Mouse (Mus musculus): ENCODE measurements around the gene Samd4b.
"Not testable (repeated sequence)": the region's sequence is repeated elsewhere in the genome, so short reads cannot be mapped to it uniquely, and the experiment has no call there.

The Samd4b gene

DNA sequence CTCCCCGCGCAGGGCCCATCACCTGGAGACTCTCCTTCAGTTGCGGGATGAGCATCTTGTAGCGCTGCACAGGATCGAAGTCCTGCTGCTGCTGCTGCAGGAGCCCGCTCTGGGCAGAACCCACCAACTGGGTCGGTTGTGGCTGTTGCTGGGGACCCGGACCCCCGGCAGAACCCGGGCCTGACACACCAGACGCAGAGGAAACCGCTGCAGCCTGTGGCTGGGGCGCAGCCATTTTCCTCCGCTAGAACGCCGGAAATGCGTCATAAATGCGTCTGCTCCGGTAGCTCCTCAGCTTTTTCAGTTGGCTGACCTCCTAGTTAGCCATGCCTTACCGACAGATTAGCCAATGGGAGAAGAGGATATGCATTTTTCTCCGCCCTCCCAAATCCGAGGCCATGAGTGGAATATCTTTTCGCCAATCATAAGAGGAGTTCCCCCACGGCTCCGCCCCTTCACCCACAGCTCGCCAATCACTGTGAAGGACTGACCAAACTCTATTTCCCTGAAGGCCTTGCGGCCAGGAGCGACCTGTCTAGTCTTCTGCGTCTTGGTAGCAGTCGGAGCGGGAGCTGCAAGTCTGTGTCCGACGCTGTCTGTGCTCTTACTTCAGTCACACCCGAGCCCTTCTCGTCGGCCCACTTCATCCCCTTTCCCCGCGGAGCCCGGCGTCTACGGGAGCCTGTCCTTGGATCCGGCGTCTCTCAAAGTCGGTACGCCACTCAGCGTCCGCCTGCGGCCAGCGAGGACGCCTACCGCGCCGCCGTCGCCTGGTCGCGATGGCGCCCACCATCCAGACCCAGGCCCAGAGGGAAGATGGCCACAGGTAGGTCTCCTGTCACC, 205.3 kb downstream of the Samd4b start, which contains the start of the genes Med29 and Paf1:
Gene Med29, minus strand, starts transcription at position 280 of the 843 bp plus-strand sequence.
Gene Paf1, plus strand, starts transcription at position 523 of the 843 bp plus-strand sequence.
- peak; percentile 95 for DNase-seq

DNA sequence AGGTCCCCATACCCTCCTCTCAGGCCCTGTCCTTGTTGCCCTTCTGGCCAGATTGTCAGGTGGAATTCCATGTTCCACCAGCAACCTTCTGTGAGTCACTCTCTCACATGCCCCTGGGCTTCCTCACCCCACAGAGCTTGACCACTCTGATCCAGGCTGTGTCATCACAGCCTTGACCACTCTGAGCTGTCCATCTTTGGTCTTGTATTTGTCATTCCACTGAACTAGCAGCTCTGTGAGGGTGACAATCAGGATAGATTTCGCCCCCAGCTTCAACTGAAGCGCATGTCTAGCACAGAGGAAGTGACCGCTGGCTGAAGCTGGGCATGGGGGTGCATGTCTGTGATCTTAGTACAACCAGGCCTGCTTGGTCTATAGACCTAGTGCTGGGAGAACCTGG, 207.6 kb downstream of the Samd4b start:
- no peak for DNase-seq

DNA sequence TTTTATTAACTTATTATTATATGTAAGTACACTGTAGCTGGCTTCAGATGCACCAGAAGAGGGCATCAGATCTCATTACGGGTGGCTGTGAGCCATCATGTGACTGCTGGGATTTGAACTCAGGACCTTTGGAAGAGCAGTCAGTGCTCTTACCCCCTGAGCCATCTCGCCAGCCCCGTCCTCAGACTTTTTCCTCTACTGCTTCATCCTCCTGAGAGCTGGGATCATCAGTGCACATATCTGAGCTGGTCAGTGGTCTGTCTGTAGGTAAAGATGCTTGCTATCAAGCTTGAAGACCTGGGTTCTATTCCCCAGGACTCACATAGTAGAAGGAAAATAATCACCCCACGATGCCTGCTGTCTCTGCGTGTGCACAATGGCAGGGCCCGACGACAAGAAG, 210.6 kb downstream of the Samd4b start:
- not testable (repeated sequence) for DNase-seq

DNA sequence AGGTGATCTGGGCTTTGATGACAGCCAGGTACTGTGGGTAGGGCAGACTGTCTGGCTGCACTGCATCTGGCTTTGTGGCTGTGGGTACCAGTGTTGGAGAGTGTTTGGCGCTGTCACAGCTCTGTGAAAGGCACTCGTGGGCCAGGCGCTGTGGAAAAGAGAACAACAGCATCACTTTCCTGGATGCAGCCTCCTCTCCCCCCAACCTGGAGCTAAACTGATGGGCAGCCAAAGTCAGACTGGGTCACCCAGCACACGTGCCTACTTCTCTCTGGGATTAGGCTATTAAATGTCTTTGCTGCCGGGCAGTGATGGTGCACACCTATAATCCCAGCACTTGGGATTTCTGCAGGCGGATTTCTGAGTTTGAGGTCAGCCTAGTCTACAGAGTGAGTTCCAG, 211.1 kb downstream of the Samd4b start:
- DNase-seq = not testable (repeated sequence)

DNA sequence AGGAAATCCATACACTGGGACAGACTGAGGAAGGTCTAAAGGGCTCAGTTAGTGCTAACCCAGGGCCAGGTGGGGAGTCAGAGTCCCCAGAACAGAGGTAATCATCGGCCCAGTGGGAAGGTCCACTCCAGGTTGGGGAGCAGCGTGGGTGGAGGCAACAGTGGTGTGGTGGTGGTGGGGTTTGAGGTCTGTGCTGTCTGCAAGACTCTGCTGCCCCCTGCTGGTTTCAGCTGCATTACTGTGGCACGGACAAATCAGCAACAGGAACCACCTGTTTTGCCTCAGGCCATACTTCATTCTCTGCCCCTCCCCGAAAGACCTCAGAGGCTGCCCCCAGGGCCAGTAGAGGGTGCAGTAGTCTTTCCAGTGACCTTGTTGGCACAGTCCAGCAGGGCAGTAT, 211.5 kb downstream of the Samd4b start:
- peak; percentile 94 for DNase-seq

DNA sequence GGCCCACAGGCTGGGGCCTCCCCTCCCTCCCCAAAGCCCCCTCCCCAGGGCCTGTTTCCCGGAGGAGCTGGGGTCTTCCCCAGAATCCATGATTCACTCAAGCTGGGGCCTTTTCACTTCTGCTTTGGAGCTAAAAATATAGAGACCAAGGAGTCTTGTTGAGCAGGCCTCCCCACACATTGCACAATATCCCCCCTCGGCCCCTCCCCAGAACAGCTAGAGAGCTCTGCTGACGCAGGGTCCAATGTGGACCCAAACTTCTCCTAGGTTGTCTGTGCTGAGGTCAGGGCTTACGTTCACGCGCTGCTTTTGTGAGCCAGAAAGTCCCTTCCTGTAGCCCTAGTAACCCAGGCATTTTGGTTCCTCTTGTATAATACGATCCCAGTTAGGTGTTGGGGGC, 211.9 kb downstream of the Samd4b start:
- DNase-seq = no peak

DNA sequence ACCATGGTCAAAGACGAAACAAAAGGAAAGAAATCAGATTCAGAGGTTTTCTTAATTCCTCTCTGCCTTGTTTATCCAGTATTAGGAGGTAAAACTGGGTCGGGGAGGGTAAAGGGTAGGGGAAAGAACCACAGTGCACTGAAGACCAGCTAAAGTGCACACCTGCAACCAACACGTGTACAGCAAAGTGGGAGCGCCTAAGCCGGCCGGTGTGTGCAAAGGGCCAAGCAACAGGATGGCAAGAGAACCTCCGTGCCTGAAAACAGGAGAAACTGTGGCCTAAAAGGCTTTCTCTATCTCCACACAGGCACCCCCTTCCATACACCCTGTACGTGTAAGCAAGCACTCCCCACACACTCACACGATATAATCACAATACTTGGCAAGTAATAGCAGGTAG, 212.7 kb downstream of the Samd4b start:
- peak; percentile 62 for DNase-seq

DNA sequence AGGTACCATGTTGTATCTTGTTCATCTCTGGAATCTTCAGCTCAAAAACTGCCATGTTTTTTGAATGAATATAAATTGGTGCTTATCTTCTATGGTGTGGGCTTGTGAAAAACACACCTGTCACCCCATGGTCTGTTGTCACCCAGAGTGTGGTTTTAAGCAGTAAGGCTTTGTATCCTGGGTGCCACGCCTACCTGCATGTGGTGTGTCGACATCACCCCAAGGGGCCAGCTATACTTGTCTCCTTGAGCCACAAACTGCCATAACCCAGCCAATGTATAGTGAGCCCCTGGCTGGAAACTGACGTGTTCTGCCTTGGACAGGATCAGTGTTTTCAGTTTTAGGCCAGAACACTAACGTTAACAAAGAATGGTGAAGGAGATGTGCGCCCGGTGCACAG, 213.8 kb downstream of the Samd4b start:
- DNase-seq = peak; percentile 78

DNA sequence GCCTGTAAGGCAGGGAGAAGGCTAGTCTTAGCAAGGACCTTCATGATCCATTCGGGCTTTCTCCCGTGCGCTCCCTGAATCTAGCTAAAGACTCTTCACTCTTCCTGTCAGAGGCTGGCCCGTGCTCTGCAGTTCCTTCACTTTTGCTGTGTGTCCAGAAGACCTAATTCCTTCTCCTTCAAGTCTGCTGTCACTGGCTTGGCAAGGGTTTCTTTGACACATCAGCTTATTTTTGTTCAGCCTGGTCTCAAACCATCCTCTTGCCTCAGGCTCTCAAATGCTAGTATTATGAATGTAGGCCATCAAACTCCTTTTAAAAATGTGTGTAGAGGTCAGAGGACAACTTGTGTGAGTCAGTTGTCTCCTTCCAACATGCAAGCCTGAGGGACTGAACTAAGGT, 214.3 kb downstream of the Samd4b start:
- no peak for DNase-seq

DNA sequence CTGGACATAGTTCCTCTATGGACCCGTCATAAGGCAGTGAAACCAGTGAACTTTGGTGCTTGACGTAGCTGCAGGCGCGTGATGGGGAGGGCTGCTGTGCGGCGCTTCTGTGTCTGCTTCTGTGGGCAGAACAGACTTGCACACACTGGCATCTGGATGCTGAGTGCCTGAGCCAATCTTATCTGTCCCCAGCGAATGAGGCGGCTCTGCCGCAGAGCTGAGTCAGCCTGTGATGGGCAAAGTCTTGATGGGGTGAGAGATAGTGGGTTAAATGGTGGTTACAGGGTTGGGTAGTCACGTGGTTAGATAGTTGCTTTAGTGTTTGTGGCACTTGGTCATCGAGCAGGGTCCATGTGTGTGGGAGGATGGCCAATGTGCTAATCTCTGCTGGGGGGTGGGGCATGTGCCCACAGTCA, 215.0 kb downstream of the Samd4b start:
- peak; percentile 79 for DNase-seq

DNA sequence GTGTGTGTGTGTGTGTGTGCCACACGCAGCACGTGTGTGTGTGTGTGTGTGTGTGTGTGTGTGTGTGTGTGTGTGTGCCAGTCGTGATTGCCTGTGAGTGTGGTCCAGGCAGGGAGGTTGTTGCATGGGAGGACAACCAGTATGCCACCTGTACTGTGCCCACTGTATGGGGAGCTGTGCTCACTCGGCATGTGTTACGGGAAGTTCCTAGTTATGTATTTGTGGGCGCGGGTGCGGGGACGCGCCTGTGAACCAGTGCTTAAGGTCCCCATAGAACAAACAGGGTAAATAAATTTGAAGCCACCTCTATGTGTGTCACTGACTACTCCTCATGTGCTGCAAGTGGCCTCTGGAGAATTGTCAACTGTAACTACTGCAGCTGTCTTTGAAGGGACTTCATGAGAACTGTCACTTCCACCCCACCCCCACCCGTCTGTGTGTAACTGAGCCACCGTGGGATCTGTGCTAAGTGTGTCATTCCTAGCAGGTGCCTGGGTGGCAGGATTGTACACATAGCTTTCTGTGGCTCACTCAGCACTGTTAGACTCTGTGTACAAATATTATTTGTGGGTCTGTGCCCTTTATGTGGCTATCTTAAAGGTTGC, 215.5 kb downstream of the Samd4b start:
- peak; percentile 60 for DNase-seq

DNA sequence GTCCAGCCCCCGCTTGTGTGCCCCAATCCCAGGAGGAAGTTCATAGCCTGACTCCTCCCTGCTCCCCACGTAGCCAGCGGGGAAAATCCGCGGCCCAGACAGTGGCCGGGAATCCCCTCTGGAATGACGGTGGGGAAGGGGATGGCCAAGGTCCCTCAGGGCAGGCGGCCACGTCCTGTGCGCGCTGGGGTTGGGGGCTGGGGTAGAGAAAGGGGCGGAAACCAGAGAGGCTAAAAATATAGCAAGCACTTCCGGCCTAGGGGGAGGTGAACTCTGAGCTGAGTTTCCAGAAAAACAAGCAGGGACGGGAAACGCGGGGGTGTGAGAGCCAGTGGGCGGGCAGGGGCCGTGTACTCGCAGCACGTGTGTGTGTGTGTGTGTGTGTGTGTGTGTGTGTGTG, 216.0 kb downstream of the Samd4b start:
- peak; percentile 95 for DNase-seq

DNA sequence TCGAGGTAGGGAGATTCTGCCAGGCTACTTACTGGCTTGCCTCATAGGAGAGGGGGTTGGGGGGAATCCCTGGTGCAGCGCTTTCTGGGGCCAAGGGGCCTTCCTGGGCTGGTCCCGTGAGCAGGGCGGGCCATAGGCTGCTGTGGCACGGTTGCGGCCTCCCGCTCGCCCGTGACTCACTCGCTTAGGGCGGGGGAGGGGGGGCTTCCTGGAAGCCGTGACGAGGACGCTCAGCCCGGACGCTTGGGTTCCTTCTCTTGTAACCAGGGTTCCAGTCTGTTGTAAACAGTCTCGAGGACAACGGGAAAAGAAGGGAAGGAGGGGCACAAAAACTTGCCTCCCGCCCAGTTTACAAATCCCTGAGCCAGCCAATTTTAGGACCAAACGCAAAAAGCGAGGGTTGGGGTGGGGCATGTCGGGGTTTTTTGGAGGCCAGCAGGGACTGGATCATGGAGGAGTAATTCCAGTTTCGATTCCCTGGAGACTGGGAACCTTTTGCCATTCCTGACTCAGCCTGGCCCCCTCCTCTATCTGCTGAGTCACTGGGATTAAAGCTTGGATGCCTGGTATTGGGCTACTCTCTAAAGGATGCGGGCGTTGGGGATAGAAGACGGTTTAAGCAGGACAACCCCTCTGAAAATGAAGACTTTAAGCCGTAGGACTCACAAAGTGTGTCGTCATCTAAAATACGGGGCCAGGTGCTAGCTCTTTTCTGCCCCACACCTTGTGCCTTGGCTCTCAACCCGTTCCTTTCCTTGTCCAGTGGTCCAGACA, 216.7 kb downstream of the Samd4b start:
- DNase-seq = peak; percentile 90

DNA sequence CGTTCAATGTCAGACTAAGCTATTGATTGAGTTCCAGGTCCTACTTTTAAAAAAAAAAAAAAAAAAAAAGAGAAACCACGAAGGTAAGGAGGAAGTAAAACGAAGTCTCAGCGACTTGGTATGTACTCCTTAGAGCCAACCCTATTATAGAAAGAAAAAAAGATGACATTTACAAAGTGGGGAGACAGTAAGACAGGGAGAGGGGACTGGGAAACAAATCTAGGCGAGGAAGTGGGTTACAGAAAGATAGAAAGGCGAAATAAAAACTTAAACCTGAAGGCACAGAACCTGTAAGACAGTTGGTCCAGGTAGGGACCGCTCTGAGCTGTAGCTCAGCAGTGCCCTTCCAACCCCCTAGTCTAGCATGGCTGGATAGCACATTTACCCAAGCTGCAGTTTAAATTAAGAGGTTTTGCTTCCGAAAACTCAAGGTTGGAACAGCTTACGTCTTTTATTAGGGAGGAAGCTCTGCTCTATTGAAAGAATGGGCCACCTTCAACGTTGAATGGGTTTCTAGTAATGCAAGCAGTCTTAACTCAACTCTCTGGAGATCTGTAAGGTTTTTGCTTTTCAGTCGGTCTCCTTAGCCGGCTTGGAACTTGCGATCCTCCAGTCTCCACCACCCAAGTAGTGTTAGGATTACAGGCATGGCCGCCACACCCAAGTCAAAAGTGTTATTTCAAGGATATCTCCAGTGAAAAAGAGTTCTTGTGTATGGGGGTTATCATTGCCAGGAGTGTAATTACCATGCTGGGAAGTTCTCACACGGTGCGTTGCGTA, 217.5 kb downstream of the Samd4b start, which contains the start of gene Zfp36:
Gene Zfp36, minus strand, starts transcription at position 17 of the 780 bp plus-strand sequence.
- no peak for DNase-seq

DNA sequence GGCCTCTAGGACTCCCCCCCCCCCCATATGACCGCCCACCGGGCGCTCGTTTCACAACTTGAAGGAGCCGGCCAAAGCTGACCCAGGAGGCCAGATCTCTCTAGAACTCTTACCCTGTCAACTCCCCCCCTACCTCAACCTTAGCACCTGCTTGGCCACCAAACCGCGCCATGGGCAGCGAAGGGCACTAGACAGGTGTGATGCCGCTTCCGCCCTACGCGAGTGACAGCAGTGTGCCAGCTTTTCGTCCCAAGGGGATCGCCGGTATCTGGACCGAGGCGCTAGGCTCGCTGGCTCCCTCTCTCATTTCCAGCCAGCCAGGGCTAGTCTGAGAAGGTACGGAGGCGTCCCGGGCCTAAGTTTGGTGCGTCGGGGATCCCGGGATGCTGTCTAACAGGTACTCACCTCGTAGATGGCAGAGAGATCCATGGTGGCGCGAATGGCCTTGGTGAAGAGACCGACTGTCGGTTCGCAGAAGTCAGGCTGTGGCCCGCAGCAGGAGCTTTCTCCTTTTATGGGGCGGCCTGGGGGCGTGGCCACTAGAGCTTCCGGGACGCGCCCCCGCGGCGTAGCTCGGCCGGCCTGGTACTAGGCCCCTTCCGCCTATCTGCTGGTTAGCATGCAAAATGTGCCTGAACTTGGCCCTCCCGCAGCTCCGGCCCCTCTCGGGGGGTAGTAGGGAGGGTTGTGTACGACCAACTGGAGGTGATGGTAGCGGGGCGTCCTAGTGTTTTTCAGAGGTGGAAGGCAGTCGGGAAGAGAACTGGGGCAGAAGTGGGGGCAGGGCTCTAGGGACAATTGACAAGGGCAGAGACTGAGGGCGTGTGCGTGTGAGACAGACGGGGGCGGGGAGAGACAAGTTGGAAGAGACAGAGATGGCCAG, 218.9 kb downstream of the Samd4b start:
- DNase-seq = peak; percentile 97

DNA sequence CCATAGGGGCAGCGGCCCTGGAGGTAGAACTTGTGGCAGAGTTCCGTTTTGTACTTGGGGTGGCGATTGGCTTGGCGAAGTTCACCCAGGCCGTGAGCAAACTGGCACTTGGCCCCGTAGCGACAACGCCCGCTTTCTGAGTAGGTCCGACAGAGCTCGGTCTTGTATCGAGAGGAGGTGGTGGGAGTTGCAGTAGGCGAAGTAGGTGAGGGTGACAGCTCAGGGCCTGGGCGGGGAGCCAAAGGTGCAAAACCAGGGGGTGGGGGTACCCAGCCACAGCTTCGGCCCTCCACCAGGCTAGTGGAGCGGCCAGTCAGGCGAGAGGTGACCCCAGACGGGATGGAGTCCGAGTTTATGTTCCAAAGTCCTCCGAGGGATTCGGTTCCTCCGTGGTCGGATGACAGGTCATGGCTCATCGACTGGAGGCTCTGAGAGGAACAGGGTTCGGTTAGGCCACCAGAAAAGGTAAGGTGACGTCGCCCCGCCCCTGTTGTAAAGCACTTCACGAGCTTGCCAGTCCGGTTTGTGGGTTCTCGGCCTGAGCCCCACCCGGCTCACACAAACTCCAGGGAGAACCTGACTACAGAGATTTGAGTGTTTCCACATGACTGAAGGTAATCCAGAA, 219.8 kb downstream of the Samd4b start:
- DNase-seq = peak; percentile 58

DNA sequence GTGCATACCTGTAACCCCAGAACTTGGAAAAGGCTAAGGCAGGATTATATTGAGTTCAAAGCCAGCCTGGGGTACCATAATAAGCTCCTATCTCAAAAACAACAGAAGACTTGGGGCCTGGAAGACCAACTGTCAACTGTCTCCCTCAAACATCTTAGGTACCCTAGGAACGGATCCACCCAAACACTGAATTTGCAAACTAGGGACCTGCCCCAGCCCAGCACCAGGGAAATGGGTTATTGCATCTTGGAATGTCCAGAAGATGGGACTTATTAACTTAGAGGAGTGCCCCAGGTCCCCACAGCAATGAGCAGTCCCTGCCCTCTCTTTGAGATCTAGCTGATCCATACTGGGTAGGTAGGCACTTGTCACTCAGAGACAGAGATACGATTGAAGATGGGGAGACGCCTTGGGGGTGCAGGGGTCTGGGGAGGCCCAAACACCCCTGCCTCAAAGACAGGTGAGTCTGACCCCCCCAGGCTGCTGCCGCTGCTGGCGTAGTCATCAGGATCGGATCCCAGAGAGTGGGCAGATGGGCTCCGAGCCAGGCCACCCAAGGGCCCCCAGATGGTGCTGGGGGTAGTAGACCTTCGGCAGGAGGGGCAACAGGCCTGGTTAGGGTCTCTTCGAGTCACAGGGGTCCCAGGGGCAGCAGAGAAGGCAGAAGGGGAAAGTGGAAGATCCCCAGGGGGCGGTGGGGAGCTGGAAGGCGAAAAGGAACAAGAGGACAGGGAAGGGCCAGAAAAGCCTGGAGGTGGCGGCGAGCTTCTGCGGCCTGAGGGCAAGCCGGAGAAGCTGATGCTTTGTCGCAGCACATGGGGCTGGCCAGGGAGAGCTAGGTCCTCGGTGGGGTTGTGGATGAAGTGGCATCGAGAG, 220.5 kb downstream of the Samd4b start:
- peak; percentile 48 for DNase-seq

DNA sequence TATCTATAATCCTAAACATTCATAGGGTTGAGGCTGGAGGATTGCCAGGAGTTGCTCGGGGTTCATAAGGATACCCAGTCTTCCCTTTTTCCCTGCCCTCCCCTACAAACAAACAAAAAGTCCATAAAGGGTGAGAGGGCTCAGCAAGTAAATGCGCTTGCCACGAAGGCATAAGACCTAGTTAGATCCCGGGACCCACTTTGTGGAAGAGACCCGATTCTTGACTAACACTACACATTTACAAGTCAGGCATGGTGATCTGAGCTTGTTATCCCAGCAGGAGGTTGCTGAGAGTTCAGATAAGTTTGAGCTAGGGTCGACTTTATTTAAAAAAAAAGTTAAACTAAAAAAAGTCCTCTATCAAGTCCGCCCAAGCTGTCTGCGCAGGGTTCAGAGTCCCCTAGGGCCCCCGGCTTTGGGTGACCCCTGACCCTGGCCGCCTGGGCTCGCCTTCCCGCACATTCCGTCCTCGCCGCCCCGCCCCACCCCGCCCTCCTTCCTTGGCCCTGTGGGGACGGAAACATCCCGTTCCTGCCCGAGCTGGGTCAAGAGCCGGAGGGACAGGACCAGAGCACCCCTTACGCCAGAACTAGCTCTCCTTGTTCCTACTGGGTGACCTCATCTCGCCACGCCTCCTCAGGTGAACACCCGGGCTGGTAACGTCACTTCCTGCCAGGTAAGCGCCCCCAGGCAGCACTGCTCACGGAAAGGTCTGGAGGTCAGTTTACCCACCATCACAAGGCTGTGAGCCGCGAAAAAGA, 221.8 kb downstream of the Samd4b start:
- peak; percentile 73 for DNase-seq
